In the genomic region with DNA sequence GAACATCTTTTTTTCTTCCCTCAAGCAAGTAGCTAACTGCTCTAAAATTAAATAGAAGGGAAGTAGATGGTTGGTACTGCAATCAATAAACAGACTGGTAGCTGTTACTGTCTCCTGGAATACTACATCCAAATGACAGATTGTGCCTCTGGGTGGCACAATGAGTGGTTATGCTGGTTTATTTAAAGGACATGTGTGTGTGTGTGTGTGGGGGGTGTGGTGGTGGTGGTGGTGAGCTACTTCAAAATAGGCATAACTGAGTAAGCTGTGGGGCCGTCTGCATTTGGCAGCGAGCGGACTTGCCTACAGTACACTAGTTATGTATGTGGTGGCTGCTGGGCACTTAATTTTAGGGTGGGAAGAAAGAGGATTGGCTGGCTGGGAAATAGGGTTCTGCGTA, we compare ENCODE assay signal across 15 mouse cellular contexts. TPM values are rescaled to one million over a fixed set of nuclear protein-coding genes. Genes with fewer than 3 reads are reported as not detected.
DNase-seq lines count a peak whose midpoint lies in the region; ATAC-seq and TF ChIP-seq lines count a peak whose summit lies in the region.
"Had no signal": no experiment of that assay in that cellular context is flagged by ENCODE, and none has a peak within 500 bp of the region (broad histone marks: within the 10 kb centered on the region; RNA-seq: fewer than 3 reads in every experiment).

No protein-coding gene starts in this region.

- intact Hi-C loops in left cerebral cortex, postnatal 14 days (cut with DNase I) = loop anchor here (5.0 kb wide), 1 partner anchor 126 kb away; no protein-coding TSS in a partner anchor

- no peaks in the 10 kb centered on the region for H3K36me3 ChIP-seq in lung, embryonic 14.5 days (ENCODE audit: insufficient read depth)
- H3K36me3 ChIP-seq in lung, postnatal 0 days (ENCODE audit: insufficient read depth, low read length) = no peaks in the 10 kb centered on the region

- no peak for DNase-seq in lung, embryonic 14.5 days
- no peak for DNase-seq in lung, postnatal 0 days (ENCODE audit: low spot score)
- peak; percentile 59 to 86 for DNase-seq in layer of hippocampus, adult 18-20 months (ENCODE audit: low spot score in 2 of 2)
- DNase-seq in left cerebral cortex, postnatal 14 days (ENCODE audit: low spot score in 2 of 2) = peak; percentile 60 to 79
- DNase-seq in right cerebral cortex, postnatal 4 days = peak; percentile 12
- no peak for DNase-seq in spleen, postnatal 36 days (ENCODE audit: low spot score in 2 of 2)
- no peak for DNase-seq in adrenal gland, postnatal 4 days (ENCODE audit: low spot score in 2 of 2)
- DNase-seq in kidney, adult 8-10 months = no peak
- DNase-seq: cerebellum, postnatal 36 days; kidney, adult 11 months; lung, postnatal 4 days; thymus, postnatal 36 days had no signal

- peak overlapping the region; percentile 54; the same call in 1 of the 2 replicates for H3K27ac ChIP-seq in lung, embryonic 14.5 days (ENCODE audit: low read depth)
- no peak overlapping the region for H3K27ac ChIP-seq in lung, postnatal 0 days (ENCODE audit: low read length)

- ATAC-seq in lung, embryonic 14.5 days (ENCODE audit: insufficient read depth) = no peak
- no peak for ATAC-seq in lung, postnatal 0 days

- H3K4me3 ChIP-seq in lung, embryonic 14.5 days (ENCODE audit: low read depth, low read length) = no peak overlapping the region
- H3K4me3 ChIP-seq in lung, postnatal 0 days (ENCODE audit: low read depth, low read length) = no peak overlapping the region
- H3K4me3 ChIP-seq: erythroblast, embryonic 14.5 days had no signal

- 0 out of 2 replicates have a peak overlapping the region, but pooled peaks have one; percentile 10 for H3K4me2 ChIP-seq in lung, embryonic 14.5 days
- no peak overlapping the region for H3K4me2 ChIP-seq in lung, postnatal 0 days (replicated peaks; ENCODE audit: low read depth, low read length)

- TF ChIP-seq CTCF in lung, embryonic 14.5 days (IDR thresholded peaks at IDR 0.05; ENCODE audit: low read depth) = no peak
- TF ChIP-seq CTCF in lung, postnatal 0 days (IDR thresholded peaks at IDR 0.05) = no peak

- H3K4me1 ChIP-seq in lung, embryonic 14.5 days (ENCODE audit: insufficient read depth) = peaks cover 5% of the 10 kb centered on the region; the same call in 1 of the 2 replicates
- no peaks in the 10 kb centered on the region for H3K4me1 ChIP-seq in lung, postnatal 0 days (ENCODE audit: insufficient read depth, low read depth, low read length)

- no peak overlapping the region; the same call in 1 of the 2 replicates for H3K9ac ChIP-seq in lung, embryonic 14.5 days
- H3K9ac ChIP-seq in lung, postnatal 0 days (replicated peaks; ENCODE audit: low read depth) = no peak overlapping the region

- 59% methylated on average over 4 of the region's 4 CpGs for WGBS in lung, embryonic 14.5 days
- 73% methylated on average over 4 of the region's 4 CpGs for WGBS in lung, postnatal 0 days

- no peak for TF ChIP-seq EP300 in lung, postnatal 0 days (IDR thresholded peaks at IDR 0.05)

- H3K9me3 ChIP-seq in lung, embryonic 14.5 days (ENCODE audit: low read depth, low read length) = no peaks in the 10 kb centered on the region
- no peaks in the 10 kb centered on the region for H3K9me3 ChIP-seq in lung, postnatal 0 days (ENCODE audit: low read length)

- H3K27me3 ChIP-seq in lung, embryonic 14.5 days (ENCODE audit: insufficient read depth, low read length) = no peaks in the 10 kb centered on the region
- H3K27me3 ChIP-seq in lung, postnatal 0 days (replicated peaks; ENCODE audit: insufficient read depth, low read length) = no peaks in the 10 kb centered on the region

RNA-seq across cellular contexts. Expression of a gene that starts 17.9 kb away (rescaled TPM):
- 22.4 and 24.2 TPM in 2 replicates for polyA plus RNA-seq in lung, embryonic 14.5 days (2014; fragmentation: Nextera tagmentation; extraction: Ambion mirVana)
- 10.0 and 10.2 TPM in 2 replicates for polyA plus RNA-seq in lung, postnatal 0 days (2015; fragmentation: Nextera tagmentation; extraction: Ambion mirVana)
- total RNA-seq in layer of hippocampus, adult 18-20 months (2021) = 10 to 100 TPM in 1 of 2 experiments, 1 to 10 TPM in 1; 9.8 to 10.3 TPM
- 10 to 100 TPM in 1 of 2 experiments, 1 to 10 TPM in 1; 9.4 to 10.7 TPM for total RNA-seq in left cerebral cortex, postnatal 14 days (2021)
- 10 to 100 TPM; 22.6 to 23.1 TPM for total RNA-seq in adrenal gland, postnatal 4 days (2021)
- polyA plus RNA-seq: erythroblast, embryonic 14.5 days had no signal

RNA-seq across cellular contexts. Expression of a gene that starts 28.5 kb away (rescaled TPM):
- 5.4 and 7.5 TPM in 2 replicates for polyA plus RNA-seq in lung, embryonic 14.5 days (2014; fragmentation: Nextera tagmentation; extraction: Ambion mirVana)
- 5.0 and 5.1 TPM in 2 replicates for polyA plus RNA-seq in lung, postnatal 0 days (2015; fragmentation: Nextera tagmentation; extraction: Ambion mirVana)
- total RNA-seq in layer of hippocampus, adult 18-20 months (2021) = under 1 TPM; 0.15 to 0.30 TPM
- total RNA-seq in left cerebral cortex, postnatal 14 days (2021) = under 1 TPM; 0.15 to 0.31 TPM
- total RNA-seq in adrenal gland, postnatal 4 days (2021) = 10 to 100 TPM; 15.0 to 17.9 TPM
- total RNA-seq: hematopoietic stem cell, adult 5-6 weeks had no signal
- polyA plus RNA-seq: limb, embryonic 11.5 days had no signal

Comparison
In these comparisons a context has a peak if more than half of its experiments do, and no peak if none do; other contexts are left out.
1. DNase-seq: peak in layer of hippocampus, adult 18-20 months (2 of 2), left cerebral cortex, postnatal 14 days (2 of 2) and right cerebral cortex, postnatal 4 days (single experiment); none in lung, embryonic 14.5 days (single experiment), lung, postnatal 0 days (single experiment), spleen, postnatal 36 days (0 of 2), adrenal gland, postnatal 4 days (0 of 2) and kidney, adult 8-10 months (0 of 2).
2. RNA of a gene that starts 28.5 kb away (total RNA-seq): 15.0 to 17.9 TPM in adrenal gland, postnatal 4 days; 0.15 to 0.31 TPM in left cerebral cortex, postnatal 14 days and 0.15 to 0.30 TPM in layer of hippocampus, adult 18-20 months; every median in the first group is over 10 times any median in the second.